Mouse (Mus musculus) C2C12 (cell line): ENCODE measurements around the gene Rogdi. TPM values are rescaled to one million over a fixed set of nuclear protein-coding genes. Genes with fewer than 3 reads are reported as not detected.
A peak's percentile ranks its signal among the peaks of the same experiment; 100 is the strongest.

Experiments
- H3K27me3 ChIP-seq: one replicate; pipeline ENCODE4 v1.6.1; 2011; ENCODE audit not compliant: control insufficient read depth, insufficient read depth, insufficient read length
- H3K36me3 ChIP-seq: one replicate; pipeline ENCODE4 v1.6.1; 2011; ENCODE audit not compliant: control insufficient read depth, insufficient read depth
- H3K4me3 ChIP-seq: one replicate; pipeline ENCODE4 v1.5.1; 2011; ENCODE audit warnings: mild to moderate bottlenecking, control low read depth; ENCODE audit not compliant: poor library complexity, insufficient read depth, severe bottlenecking
- H3K79me2 ChIP-seq: one replicate; pipeline ENCODE4 v1.6.1; 2011; ENCODE audit not compliant: control insufficient read depth, insufficient read depth
- H3K79me3 ChIP-seq: one replicate; pipeline ENCODE4 v1.6.1; 2011; ENCODE audit warnings: low read depth, control low read depth
- H3ac ChIP-seq: one replicate; pipeline ENCODE3; 2011; ENCODE audit warnings: low read depth; ENCODE audit not compliant: control insufficient read depth, insufficient read length
- CEBPB ChIP-seq: IDR thresholded peaks from one replicate; pipeline ENCODE4 v1.6.1; 2011; ENCODE audit warnings: low read depth, mild to moderate bottlenecking, control low read depth, moderate library complexity
- CTCF ChIP-seq: IDR thresholded peaks from one replicate; pipeline ENCODE4 v1.5.1; 2011; ENCODE audit not compliant: control insufficient read depth, insufficient read depth, insufficient read length
- FOSL1 ChIP-seq: IDR thresholded peaks from one replicate; pipeline ENCODE4 v1.8.0; 2011; ENCODE audit warnings: mild to moderate bottlenecking, low read length; ENCODE audit not compliant: poor library complexity, insufficient read depth, severe bottlenecking
- MAX ChIP-seq: IDR thresholded peaks from one replicate; pipeline ENCODE4 v1.6.1; 2011; ENCODE audit warnings: mild to moderate bottlenecking, control low read depth
- MYOD1 ChIP-seq: IDR thresholded peaks from one replicate; pipeline ENCODE4 v1.6.1; 2011; ENCODE audit warnings: low read depth; ENCODE audit not compliant: control insufficient read depth, insufficient read length
- MYOG ChIP-seq: IDR thresholded peaks from one replicate; pipeline ENCODE4 v1.6.1; 2011; ENCODE audit not compliant: control insufficient read depth, insufficient read length; ENCODE audit errors: extremely low read depth
- USF1 ChIP-seq: IDR thresholded peaks from one replicate; pipeline ENCODE4 v1.6.1; 2011; ENCODE audit warnings: low read depth, mild to moderate bottlenecking, control low read depth, moderate library complexity
- long read RNA-seq, 2 experiments: library from polyadenylated mRNA; unstranded; transcript quantifications; one replicate each; pipeline ENCODE4 v2.0.0; 2019 to 2020
- polyA plus RNA-seq: library from polyadenylated mRNA; unstranded; fragments of >200 nt; fragmentation: generic; extraction: Trizol; gene quantifications from one replicate; pipeline ENCODE4 v1.2.1, GENCODE M21; 2012; ENCODE audit warnings: missing spikeins

Gene Rogdi
- 16.7 TPM for polyA plus RNA-seq
- long read RNA-seq, experiment 1, transcript Rogdi-207 (11 exons, 1,355 nt) = major isoform, 14 of 22 reads
- long read RNA-seq, experiment 1, partial matches to known transcripts = 3 of 22 reads
- long read RNA-seq, experiment 1, other reads (novel, unspliced or antisense) = 5 of 22 reads
- long read RNA-seq, experiment 2, transcript Rogdi-207 (11 exons, 1,355 nt) = major isoform, 17 of 20 reads
- long read RNA-seq, experiment 2, partial matches to known transcripts = 0 of 20 reads
- long read RNA-seq, experiment 2, other reads (novel, unspliced or antisense) = 3 of 20 reads

- H3K36me3 ChIP-seq = peaks cover 38% of the 10 kb centered on the region
- no peaks in the 10 kb centered on the region for H3K79me3 ChIP-seq
- TF ChIP-seq CTCF = peak; percentile 41
- TF ChIP-seq CEBPB = no peak
- no peaks in the 10 kb centered on the region for H3K79me2 ChIP-seq
- no peaks in the 10 kb centered on the region for H3K27me3 ChIP-seq
- peak within 1 kb of the TSS; percentile 34 for H3K4me3 ChIP-seq
- H3ac ChIP-seq = peak within 1 kb of the TSS; percentile 32
Measured at GRCm38 (mm10) chr16:5013054-5013838, at the start of gene Rogdi. Gene Rogdi, minus strand, starts transcription at chr16:5013553.

- peaks cover 10% of the 10 kb centered on the region for H3K79me3 ChIP-seq
- peaks cover 37% of the 10 kb centered on the region for H3K79me2 ChIP-seq
- peak; percentile 36 for TF ChIP-seq MAX
- TF ChIP-seq MYOG = no peak
- H3K36me3 ChIP-seq = peaks cover 74% of the 10 kb centered on the region
- H3K4me3 ChIP-seq = no peak overlapping the region
- H3K27me3 ChIP-seq = no peaks in the 10 kb centered on the region
- H3ac ChIP-seq = no peak overlapping the region
Measured at GRCm38 (mm10) chr16:5058114-5058513, 44.8 kb upstream of the Rogdi start.

- no peaks in the 10 kb centered on the region for H3K27me3 ChIP-seq
- H3ac ChIP-seq = peak overlapping the region; percentile 91
- H3K4me3 ChIP-seq = peak overlapping the region; percentile 90
- no peak for TF ChIP-seq CTCF
- H3K79me2 ChIP-seq = peaks cover 79% of the 10 kb centered on the region
- peaks cover 46% of the 10 kb centered on the region for H3K36me3 ChIP-seq
- H3K79me3 ChIP-seq = peaks cover 44% of the 10 kb centered on the region
Measured at GRCm38 (mm10) chr16:5050251-5051110, 37.1 kb upstream of the Rogdi start.

- Histone ChIP-seq H3K27me3 (no peaks in the 10 kb centered on the region), H3K4me3 (peak within 1 kb of the TSS; percentile 90), H3ac (peak within 1 kb of the TSS; percentile 91), H3K79me3 (peaks cover 42% of the 10 kb centered on the region), H3K36me3 (peaks cover 46% of the 10 kb centered on the region), H3K79me2 (peaks cover 82% of the 10 kb centered on the region)
- TF ChIP-seq MAX (peak; percentile 70), MYOD1 (no peak), USF1 (peak; percentile 99)
Measured at GRCm38 (mm10) chr16:5049774-5050234, 36.5 kb upstream of the Rogdi start, which contains the start of the genes Glyr1 and Ubn1. Gene Glyr1, minus strand, starts transcription at chr16:5049863. Gene Ubn1, plus strand, starts transcription at chr16:5050057.

- peaks cover 42% of the 10 kb centered on the region for H3K79me3 ChIP-seq
- H3K27me3 ChIP-seq = no peaks in the 10 kb centered on the region
- peaks cover 50% of the 10 kb centered on the region for H3K36me3 ChIP-seq
- TF ChIP-seq CTCF = no peak
- no peak for TF ChIP-seq USF1
- TF ChIP-seq MYOG = no peak
- no peak for TF ChIP-seq CEBPB
- no peak for TF ChIP-seq FOSL1
- TF ChIP-seq MAX = no peak
- TF ChIP-seq MYOD1 = no peak
- peak overlapping the region; percentile 91 for H3ac ChIP-seq
- peaks cover 82% of the 10 kb centered on the region for H3K79me2 ChIP-seq
- peak overlapping the region; percentile 90 for H3K4me3 ChIP-seq
Measured at GRCm38 (mm10) chr16:5049182-5049773, 35.9 kb upstream of the Rogdi start.

- Histone ChIP-seq H3K4me3 (no peak overlapping the region), H3K79me3 (peaks cover 23% of the 10 kb centered on the region), H3K79me2 (peaks cover 55% of the 10 kb centered on the region), H3K36me3 (peaks cover 61% of the 10 kb centered on the region), H3ac (no peak overlapping the region), H3K27me3 (no peaks in the 10 kb centered on the region)
- TF ChIP-seq CTCF (no peak), CEBPB (no peak), MYOG (no peak), USF1 (no peak), MAX (no peak), MYOD1 (no peak), FOSL1 (no peak)
Measured at GRCm38 (mm10) chr16:5045322-5045721, 32.0 kb upstream of the Rogdi start.
